Mouse (Mus musculus) E14TG2a.4 (cell line): Measurements from ENCODE around the gene Kcna1.

Experiments
- CTCF ChIP-seq: conservative IDR thresholded peaks from 2 replicates; pipeline ENCODE4 v1.5.1; 2014; ENCODE audit warnings: low read length
- NANOG ChIP-seq: IDR thresholded peaks from 2 replicates; pipeline ENCODE4 v1.6.1; 2014; ENCODE audit warnings: borderline replicate concordance, low read length, mixed read lengths

DNA sequence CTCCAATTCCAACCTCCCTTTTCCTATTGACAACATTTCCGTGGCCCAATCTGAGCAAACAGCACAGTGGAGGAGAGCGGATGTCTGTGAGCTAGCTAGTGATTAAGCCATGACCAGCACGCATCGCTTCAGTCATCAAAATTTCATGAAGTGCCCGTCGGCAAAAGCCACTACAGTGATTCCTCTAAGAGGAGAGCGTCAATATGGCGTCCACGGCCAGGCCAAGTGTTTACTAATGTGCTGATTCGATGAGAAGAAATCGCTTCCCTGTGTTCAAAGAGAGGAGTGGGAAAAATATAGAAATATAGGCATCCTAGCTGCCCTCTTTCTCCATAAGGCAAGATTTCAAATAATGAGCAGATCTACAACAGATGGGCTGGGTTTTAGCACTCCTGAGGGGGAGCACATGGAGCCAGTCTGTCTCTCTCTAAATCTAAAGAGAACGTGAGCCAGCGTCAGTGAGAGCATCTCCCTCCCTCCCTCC lies 44.3 kb downstream of the Kcna1 start:
- TF ChIP-seq CTCF (no peak), NANOG (no peak)
